Mouse (Mus musculus) ZHBTc4 (cell line): ENCODE measurements at regions not wholly inside any gene's neighbourhood (a gene's known extent, or its start where the extent isn't known, plus 50 kb on each side); places are given as distances from the start of the nearest gene placed in this dataset.

Experiments used
- DNase-seq: peaks from one replicate; pipeline ENCODE4 v3.0.0-alpha.2; 2011; ENCODE audit warnings: low read depth, low spot score

GRCm38 (mm10) chr6:7120136-7120535 is 164.3 kb downstream of the Sdhaf3 start:
- DNase-seq: peak; percentile 68

DNA sequence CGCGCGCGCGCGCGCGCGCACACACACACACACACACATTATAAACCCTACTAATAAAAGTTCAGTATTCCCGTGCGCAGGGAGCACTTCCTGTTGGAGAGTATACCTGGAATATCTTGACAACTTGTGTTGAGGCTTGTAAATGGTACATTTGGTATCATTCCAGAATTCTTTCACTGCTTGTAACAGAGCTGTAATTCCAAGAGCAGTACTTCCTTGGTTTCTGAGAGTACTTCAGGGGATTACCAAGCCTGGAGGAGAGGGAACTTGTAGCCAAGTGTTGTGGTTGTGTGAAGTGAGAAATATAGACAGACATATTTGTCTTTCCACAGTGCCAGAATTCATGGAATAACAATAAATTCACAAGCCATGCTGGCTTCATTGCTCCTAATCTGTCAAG is 177.2 kb downstream of the Sdhaf3 start:
- no peak for DNase-seq

- DNase-seq: no peak
Measured at GRCm38 (mm10) chr6:7134062-7134461, 178.3 kb downstream of the Sdhaf3 start.

- no peak for DNase-seq
Measured at GRCm38 (mm10) chr6:7134888-7135287, 179.1 kb downstream of the Sdhaf3 start.

GRCm38 (mm10) chr6:7181711-7182110 is 225.9 kb downstream of the Sdhaf3 start:
- no peak for DNase-seq

DNA sequence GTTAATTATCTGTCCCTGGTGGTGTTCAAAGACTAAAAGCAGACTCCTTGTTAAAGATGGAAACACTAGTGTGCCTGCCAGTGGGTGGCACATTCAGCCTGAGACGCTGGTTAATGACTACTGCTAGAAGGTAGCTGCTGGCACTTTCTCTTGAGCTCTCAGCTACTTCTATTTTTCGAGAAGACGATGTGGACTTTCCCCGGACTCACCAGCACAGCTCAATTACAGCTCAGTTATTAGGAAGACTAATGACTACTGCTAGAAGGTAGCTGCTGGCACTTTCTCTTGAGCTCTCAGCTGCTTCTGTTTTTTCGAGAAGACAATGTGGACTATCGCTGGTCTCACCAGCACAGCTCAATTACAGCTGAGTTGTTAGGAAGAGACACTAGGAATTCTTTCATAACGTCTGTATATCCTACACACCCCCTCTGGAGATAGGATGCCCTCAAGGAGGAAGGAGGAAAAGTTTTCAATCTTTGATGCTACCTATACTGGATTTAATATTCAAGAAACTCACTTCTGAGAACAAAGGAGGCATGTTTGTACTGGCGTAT is 243.3 kb downstream of the Sdhaf3 start:
- DNase-seq: no peak

DNA sequence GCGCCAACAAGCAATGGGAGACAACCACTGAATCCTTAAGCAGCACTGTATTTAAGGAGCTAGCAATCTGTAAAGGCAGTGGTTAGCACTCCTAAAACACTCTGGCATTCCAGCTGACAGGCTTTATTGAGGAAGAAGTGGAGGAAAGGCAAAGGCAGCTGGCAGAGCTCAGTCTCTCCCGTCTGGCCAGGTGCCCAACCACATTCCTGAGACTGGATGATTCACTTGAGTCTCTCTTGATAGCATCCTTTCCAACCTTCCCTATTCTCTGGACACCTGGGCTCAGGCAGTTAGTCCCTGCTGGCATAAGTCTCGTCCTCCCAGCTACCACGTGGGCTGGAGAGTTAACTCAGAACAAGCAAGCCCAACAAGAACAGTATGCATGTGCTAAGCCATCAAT is 260.1 kb downstream of the Sdhaf3 start:
- no peak for DNase-seq

GRCm38 (mm10) chr6:7252286-7252685 is 296.5 kb downstream of the Sdhaf3 start:
- DNase-seq: no peak

DNA sequence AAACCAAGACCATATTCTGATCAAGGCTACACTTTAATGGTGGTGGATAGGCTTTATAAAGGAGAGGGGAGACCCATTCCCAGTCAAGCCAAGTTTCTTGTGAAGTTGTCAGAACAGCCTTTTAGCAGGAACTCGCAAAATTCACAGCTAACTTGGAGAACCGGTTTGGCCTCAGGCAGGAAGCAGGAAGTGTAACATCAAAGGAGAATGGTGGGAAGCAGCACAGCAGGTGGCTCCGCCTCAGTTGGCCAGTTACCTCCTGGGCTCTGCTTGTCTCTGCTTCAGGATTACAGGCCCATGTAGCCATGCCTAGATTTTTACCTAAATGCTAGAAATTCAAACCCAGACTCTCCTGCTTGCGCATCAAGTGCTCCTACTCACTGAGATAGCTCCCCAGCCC is 277.2 kb upstream of the Tac1 start:
- peak; percentile 52 for DNase-seq

DNA sequence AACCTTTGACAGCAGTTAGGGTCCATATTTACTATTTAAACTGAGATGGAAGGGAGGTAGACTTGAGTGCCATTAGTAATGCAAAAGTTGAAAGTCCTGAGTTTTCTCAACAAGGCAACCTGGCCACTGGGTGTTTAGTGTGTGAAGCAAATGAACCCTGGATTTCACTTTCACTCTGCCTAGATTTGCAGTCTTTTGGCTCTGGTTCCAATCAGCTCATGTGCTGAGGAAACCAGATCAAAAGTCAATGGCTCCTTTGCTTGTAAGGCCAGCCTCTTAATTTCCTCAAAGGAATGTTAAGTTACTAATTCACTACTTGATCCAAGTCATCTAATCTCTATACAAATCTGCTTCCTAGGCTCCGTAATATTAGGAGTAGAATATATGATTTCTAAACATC is 247.7 kb upstream of the Tac1 start:
- no peak for DNase-seq

GRCm38 (mm10) chr6:7313496-7313895 is 241.2 kb upstream of the Tac1 start:
- DNase-seq: no peak

DNA sequence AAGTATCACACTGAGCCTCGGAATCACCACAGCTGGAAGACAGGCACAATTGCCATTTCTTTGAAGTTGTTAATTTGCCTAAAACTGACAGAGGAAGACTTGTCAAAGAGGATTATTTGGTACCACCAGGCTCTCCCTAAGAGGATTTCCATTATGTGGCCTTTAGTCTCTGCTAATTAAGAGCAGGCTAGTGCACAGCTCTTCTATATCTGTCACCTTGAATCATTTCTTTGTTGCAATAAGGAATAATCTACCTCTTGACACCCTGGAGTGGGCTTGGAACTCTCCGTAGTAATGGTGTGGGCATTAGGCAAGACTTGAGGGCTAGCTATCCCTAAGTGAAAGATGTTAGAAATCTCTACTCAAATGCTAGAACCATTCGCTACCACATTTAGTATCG is 227.7 kb upstream of the Tac1 start:
- no peak for DNase-seq

- DNase-seq: no peak
Measured at GRCm38 (mm10) chr6:7356634-7357033, 198.0 kb upstream of the Tac1 start.

DNA sequence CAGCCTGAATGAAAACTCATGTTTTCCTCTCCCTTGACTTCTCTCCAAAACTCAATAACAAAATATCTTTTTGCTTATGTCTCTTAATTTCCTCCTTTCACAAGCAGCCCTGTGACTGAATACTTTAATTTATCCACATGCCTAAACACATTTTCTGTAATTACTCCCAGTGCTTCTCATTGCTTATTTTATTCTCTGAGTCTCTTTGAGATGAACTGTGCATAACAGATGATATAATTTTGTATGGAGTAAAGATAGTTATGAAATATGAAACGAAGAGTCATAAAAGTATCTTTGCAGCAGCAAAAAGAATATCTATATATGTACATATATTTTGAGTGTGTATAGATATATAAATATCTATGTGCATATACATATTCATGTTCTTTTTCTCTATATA is 187.5 kb upstream of the Tac1 start:
- DNase-seq: no peak

GRCm38 (mm10) chr6:7374629-7375028 is 180.1 kb upstream of the Tac1 start:
- no peak for DNase-seq

DNA sequence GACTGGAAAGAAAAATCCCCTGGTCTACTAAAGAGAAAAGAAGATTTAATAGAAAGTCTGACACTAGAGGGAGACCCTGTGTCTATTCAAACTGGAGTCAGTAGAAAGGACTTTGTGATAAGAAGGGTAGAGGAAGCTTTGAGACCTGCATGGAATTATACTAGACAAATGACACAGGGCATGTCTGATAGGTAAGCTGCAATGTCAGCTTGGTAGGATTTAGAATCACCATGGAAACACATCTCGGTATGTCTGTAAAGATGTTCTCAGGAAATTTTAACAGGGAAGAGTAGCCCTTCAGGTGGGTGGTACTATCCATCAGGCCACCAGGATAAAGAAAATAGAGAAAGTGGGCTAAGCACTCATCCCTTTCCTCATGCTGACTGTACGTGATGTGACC is 178.8 kb upstream of the Tac1 start:
- no peak for DNase-seq

DNA sequence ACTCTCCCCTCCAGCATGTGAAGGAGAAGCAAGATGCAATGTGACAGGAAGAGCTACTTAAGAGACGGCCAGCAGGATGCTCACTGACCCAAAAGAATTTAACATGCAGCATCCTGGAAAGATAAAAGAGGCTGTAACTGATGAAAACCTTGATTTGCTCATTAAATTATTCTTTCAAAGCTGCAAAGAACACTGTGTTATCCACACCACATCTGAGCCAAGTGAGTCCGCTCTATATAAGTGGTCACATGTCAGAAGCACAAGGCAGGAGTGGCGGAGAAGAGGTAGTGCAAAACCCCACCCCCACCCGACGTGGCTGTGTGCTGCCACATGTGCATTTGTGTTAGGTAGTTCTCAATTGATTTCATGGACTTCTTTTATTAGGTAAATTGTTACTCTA is 176.0 kb upstream of the Tac1 start:
- DNase-seq: no peak

GRCm38 (mm10) chr6:7424731-7425130 is 129.9 kb upstream of the Tac1 start:
- peak; percentile 62 for DNase-seq

- peak; percentile 80 for DNase-seq
Measured at GRCm38 (mm10) chr6:7441725-7442124, 113.0 kb upstream of the Tac1 start.

- DNase-seq: peak; percentile 74
Measured at GRCm38 (mm10) chr6:7442286-7442685, 112.4 kb upstream of the Tac1 start.

DNA sequence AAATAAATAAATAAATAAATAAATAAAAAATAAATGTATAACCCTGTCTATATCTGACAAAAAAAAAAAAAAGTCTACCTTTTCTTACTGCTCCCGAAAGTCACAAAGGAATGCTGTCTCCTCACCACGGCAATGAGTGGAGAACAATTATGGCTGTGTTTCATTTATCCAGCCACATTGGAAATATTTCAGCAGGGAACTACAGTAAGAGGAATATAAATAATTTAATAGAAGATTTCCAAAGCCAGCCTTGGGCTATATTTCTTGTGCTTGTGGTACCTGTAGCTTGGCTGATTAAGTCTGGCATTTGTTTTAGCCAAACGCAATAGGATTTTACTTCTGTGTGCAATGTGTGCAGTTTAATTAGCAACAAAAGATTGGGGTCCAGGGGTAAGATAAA is 98.8 kb upstream of the Tac1 start:
- no peak for DNase-seq

GRCm38 (mm10) chr6:7463896-7464295 is 90.8 kb upstream of the Tac1 start:
- DNase-seq: no peak

DNA sequence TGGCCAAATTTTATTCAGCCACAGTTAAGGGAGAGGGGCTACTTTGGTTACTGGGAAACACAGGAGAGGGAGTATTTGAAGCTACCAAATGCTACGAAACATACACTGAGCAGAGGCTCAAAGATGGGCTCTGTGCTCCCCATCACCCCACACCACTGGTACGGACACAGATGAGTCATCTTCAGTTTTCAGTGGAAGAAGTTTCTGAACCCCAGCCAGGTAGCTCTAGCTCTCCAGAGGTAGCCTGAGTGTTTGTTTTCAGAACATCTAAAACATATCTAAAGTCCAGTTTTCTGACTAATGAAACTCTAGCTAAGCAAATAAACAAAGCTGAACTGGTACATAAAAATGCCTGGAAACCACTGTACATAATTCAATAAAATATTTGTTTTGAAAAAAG is 90.3 kb upstream of the Tac1 start:
- no peak for DNase-seq

DNA sequence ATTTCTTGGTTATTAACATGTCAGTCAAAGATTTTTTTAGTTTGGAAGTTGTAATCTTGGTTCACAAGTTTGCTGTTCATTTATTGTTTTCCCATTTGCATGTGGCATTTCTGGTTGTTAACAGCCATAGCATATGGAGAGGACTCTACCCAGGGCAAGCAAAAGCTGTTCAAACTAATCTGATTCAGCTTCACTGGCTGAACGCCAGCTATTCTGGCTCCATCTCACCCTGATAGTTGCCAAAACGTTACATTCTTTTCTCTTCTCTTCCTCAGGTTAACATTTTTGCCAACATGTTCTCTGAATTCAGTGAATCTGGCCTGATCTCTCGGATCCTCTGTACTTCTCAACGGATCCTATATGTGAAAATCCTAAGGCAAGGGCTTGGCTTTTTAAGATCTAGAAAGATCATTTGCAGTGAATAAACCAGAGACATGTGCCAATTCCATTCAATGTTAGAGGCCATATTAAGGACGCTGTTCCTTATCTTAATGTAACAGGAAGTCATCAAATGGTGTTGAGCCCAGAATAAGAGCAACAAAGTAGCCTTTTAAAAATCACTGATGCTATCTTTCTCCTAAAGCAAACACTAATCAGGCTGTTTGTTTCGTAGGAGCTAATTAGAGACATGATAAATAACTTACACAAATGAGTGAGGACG is 82.2 kb upstream of the Tac1 start:
- DNase-seq: no peak
